Mouse (Mus musculus) cerebellum, adult 8-10 months (tissue): ENCODE measurements around the gene Tmem242.

Experiments used
- DNase-seq: peaks from one replicate; pipeline ENCODE4 v3.0.0; 2022

The Tmem242 gene

GRCm38 (mm10) chr17:5371521-5371920 is 68.5 kb downstream of the Tmem242 start:
- DNase-seq, result no peak

DNA sequence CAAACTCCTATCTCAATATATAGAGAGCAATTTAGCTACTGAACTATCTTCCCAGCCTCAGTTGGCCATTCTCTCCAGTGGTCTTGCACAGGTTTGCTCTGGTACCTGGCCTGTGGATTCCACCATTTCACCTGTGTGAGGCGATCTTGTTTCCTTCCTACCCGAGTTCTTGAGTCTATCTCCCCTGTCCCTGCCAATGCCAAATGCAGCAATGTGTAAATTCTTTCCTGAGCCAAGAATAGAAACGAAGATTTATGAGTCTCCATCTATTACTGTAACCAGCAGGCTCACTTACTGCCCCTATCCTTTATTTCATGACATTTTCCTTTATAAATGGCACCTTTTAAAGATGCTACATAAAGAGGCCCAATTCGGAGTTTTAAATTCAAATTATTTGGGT is 69.0 kb downstream of the Tmem242 start:
- DNase-seq, result no peak

DNA sequence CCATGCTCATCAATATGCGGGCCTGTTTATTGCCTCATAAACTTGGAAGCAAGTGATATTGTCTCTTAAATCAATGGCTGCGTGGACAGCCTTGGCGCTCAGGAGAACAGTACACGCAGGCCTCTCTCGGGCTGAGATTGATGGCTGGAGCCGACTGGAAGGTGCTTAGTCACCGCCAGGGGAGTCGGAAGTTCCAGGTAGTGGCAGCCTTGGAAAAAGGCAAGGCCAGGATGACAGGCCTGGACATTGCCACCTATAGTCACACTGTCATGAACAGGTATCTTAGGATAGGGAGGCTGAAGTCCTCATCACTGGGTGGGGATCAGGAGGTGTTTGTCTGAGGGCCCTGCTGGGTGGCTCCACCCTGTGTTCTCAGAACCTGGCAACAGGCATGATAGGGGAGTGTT is 74.1 kb downstream of the Tmem242 start:
- no peak for DNase-seq
